Mouse (Mus musculus): Measurements from ENCODE around the gene Tgfbr2.

Tgfbr2 gene

DNA sequence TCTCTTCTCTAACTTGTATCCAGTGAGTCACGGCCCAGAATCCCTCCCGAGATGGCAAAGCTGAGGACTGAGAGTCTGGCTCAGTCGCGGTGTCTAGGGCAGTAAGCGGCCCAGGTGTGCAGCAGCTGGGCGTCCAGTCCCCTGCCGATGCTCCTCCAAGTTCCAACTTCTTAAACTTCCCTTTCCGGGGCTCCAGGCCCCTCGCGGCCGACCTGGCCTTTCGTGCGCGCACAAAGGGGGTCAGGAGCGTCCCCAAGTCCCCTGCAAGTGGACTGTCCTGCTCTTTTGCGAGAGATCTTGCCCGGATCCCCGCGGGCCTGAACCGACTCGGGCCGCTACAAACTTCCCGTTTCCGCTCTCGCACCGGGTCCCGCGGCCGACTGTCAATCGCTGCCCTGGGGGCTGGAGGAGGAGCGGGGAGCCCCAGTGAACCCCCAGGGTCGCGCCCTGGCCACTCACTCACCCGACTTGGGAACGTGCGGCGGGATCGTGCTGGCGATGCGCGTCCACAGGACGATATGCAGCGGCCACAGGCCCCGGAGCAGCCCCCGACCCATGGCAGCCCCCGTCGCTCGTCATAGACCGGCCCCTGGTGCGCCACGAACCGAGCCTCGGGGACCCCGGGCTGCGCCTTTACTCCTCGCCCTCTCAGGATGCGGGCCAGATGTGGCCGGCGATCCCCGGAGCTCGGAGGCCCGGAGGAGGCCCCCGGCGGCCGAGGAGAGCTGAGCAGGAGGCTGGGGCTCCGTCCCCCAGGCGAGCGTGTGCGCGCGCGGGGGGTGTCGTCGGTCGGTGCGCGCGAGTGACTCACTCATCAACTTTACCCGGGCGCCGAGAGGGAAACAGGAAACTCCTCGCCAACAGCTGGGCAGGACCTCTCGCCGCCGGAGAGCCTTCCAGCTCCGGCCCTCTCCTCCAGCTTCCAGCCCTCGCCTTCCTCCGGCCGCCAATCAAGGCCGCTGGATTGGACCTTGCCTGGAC, at the start of gene Tgfbr2:
TSS of gene Tgfbr2 (minus strand) at position 880 of the 981 bp plus-strand sequence.
- DNase-seq = peak; percentile 80 to 83

DNA sequence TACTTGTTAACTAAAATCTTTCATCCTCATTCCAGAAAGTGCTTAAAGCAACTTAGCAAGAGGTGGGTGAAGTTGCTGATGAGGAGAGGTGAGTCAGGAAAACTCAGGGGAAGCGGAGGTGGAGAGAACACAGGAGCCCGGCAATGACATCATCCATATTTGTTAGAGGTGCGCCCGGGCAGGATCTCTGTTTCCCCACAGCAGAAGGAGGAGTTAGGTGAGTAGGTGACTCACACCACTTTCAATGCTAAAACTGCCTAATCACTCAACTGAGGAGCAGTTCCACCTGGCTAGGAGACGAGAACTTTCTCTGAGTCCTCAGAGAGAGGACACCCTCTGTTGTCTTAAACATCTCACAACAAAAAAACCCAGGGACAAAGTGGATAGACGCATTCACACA, 48.2 kb upstream of the Tgfbr2 start:
- no peak for DNase-seq

DNA sequence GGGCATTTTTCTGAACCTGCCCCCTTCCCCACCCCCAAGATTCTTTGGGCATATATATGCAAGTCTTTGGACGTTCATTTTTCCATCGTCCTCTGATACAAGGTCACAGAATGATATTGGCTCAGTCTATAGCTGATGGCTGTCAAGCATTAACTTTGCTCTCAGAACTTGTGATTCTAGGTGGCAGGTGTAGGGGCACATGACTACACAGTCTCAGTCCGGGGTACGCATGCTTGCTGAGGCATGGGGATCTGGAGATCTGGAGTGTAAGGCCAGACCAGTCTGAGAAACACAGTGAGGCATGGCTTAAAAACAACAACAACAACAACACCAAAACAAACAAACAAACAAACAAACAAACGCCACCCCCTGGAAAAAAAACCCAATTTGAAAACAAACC, 47.5 kb upstream of the Tgfbr2 start:
- DNase-seq = no peak

DNA sequence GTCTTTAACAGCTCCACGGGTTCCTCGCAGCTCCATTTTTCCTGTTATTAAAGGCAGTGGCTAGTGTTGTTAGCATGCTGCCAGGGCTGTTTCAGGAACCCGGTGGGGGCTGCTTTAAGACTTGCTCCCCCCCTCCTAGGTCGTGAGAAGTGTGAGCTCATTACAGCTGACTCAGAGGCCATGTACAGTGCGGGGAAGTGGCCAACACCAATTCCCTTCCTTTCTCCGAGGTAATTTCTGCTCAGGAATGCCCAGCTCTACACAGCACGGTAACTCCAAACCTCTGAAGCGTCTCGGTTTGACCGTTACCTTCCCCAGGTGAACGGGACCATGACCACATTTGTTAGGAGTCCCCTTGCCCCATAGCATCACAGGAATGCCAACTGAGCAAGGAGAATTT, 46.8 kb upstream of the Tgfbr2 start:
- DNase-seq = peak; percentile 16 to 26

DNA sequence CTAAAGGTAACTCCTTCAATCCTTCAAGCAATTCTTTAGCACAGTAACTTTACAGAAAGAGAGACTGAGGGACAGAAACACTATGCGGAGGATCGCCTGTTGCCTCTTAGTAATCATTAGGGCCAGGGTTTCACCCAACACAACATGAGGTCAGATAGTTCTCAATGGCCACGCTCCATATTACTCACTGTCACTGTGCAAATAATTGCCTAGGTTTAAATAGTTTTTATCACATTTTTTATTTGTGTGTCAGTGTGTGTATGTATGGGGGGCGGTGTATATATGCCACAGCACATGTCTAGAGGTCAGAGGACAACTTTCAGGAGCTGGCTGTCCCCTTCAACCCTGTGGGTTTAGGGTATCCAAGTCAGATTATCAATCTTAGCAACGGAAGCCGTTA, 46.4 kb upstream of the Tgfbr2 start:
- no peak for DNase-seq

DNA sequence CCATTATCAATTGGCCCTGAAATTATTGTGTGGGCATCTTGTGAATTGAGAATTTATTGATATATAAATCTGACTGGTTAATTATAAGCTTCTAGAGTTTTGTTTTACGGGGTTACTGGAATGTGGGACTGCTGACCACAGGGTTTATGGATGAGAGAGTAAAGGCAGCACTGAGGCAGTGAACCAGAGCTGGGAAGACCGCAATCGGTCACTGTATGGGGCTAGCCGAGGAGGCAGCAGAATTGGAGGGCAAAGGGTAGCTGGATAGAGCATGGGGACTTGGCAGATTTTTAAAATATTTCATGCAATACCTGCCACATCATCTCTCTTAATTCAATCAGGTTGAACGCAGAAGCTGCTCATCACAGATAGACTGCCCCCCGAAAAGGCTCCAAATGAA, 45.5 kb upstream of the Tgfbr2 start:
- peak; percentile 35 to 46 for DNase-seq

DNA sequence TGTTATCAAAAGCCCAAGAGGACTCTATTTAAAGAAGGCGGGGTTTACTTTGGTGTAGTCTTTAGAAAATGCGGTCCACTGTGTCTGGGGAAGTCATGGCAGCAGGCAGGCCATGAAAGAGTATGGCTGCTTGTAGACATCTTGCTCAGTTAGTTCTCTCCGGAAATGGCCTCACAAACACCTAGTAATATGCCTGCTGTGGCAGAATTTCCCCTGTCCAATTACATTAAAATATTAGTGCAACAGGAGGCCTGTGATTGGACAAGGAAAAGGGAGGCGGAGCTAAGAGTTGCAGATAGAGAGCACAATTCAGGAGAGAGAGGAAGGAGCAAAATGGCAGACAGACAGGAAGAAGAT, 45.0 kb upstream of the Tgfbr2 start:
- no peak for DNase-seq

DNA sequence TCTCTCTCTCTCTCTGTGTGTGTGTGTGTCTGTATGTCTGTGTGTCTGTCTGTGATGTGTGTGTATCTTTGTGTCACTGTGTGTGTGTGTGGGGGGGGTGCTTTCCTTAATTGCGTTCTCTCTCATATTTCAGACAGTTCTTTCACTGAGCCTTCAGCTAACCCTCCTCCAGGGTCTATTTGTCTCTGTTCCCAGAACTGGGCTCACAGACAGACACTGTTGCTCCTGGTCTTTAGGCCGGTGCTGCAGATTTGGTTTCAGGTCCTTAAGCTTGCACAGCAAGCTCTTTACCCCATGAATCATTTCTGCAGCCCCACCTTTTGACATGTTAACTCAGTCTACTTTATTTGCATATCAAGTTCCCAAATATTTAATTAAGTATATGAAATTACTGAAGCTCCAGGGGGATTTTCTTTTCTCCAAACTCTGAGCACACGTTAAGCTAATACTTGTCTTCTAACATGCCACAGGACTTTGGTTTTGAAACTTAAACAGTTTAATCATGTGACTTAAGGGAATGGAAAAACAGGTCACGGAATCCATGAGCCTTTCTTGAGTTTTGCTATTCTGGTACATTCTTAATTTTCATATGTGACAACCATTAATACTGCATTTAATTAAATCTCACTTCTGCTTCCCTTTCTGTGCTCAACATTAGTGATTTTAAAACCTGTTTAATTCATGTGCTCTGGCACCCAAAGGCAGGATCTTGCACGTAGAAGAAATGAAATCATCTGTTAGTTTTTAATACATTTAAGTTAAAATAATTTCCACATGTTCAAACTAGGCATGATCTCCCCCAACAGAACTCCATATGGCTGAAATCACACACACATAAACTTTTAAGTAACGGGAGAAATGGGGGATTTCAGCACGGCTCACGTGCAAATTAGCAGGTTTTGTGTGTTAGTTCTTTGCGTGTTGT, 44.3 kb upstream of the Tgfbr2 start:
- no peak for DNase-seq

DNA sequence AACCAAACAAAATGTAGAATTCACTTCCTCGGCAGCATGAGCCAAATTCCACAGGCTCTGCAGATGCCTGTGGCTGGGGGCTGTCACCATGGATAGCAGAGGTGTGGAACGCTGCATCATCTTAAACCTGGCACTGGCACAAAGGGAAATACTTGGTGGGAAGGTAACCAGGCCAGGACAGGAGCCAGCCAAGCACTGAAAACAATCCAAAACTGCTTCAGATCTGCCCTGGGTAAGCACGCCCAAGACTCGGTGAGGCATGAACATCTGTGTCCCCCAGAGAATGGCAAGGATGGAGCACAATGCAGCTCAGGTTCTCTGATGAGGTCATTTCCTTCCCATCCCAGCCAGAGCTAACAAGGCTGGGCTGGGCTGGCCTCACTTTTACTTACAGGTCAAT, 43.6 kb upstream of the Tgfbr2 start:
- peak in 1 of 2 experiments; percentile 35 for DNase-seq

DNA sequence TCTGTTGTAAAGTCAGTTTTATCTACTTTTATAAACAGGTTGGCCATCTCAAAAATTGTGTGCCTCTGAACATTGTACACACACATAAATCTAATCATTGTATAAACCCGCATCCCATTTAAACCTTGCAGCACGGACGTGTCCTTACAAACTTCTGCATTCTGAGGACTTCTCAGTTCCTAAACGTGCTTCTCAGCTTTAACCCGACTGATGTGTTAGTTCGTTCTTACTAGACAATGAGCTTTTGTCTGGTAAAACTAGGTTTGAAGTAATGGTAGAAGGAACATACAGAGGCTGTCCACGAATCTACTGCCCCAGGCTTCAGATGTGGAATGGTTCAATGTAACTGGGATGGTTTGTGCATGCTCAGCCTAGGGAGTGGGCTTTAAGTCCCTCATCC, 41.9 kb upstream of the Tgfbr2 start:
- no peak for DNase-seq

DNA sequence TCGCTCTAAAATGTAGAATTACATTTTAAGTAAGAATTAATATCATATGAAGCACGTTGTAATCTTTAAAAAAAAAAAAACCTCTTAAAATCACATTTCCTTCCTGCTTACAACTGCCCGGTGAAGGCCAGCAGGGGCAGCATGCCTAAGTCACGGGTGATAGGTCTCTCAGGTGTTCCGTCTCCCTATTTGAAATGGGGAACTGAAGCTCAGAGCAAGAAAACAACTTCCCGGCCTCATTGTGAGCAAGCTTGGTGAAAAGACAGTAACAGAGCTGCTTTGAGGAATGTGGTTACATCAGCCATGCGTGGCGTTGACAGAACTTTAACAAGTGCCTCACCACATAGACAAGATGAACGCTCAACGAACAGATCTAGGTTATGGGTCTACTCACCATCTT, 41.5 kb upstream of the Tgfbr2 start:
- DNase-seq = no peak

DNA sequence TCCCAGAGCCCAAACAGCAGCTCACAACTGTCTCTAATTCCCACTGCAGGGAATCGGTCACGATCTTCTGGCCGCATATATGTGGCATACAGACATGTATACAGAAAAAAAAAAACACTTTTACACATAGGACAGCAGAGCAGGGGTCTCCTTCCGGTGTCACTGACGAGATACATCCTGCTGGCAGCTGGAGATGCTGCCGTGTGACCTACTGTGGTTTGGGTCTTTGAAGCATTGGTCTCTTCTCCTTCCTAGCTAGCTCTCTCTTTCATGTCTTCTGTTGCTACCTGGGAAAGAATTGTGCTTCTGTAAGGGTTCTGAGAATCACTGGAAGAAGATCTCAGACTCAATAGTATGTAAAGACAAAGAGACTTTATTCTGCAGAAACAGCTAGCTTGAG, 39.1 kb upstream of the Tgfbr2 start:
- no peak for DNase-seq

DNA sequence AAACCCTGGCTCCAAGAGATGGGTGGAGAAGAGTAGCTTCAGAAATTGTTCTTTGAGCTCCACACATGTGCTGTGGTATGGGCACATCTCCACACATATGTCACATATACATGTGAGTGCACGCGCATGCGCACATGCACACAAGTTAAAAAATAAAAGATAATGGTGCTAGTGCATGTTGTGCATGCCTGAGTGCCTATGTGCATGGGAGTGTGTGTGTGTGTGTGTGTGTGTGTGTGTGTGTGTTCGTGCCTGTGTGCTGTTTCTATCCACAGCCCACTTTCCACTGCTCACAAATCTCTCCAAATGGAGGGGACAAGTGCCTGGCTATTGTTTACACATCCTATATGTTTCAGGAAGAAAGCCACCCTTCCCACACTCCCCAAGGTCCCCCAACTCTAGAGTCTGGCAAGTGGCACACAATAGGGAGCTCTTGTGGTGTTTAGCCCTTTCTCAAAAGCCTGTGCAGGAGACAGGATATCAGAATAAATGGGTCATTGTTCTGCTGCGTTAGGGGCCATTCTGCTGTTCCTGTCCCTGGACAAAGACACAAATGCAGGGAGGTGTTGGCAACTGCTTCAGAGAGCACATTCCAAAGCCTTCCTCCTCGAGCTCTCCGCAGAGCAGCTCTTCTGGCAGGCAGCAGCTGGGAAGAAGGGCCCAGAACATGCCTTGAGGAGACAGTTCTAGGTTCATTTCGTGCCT, 37.9 kb upstream of the Tgfbr2 start:
- DNase-seq = peak in 1 of 2 experiments; percentile 18

DNA sequence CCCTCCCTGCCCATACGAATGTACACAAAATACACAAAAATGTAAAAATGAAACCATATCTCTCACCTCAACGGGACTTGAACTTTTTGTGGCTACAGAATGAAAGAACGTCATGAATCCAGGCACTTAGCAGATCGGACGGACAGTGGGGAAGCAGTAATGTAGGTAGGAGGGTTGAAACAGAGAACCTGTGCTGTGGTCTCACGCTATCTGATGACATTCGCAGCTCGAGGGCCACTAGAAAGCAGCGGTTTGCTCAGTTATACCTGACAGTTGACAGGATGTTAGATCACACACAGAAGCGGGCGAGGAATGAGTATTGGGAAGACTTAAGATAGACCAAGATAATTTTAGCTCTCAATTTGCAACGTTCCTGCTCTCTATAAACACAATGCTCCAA, 36.9 kb upstream of the Tgfbr2 start:
- no peak for DNase-seq

DNA sequence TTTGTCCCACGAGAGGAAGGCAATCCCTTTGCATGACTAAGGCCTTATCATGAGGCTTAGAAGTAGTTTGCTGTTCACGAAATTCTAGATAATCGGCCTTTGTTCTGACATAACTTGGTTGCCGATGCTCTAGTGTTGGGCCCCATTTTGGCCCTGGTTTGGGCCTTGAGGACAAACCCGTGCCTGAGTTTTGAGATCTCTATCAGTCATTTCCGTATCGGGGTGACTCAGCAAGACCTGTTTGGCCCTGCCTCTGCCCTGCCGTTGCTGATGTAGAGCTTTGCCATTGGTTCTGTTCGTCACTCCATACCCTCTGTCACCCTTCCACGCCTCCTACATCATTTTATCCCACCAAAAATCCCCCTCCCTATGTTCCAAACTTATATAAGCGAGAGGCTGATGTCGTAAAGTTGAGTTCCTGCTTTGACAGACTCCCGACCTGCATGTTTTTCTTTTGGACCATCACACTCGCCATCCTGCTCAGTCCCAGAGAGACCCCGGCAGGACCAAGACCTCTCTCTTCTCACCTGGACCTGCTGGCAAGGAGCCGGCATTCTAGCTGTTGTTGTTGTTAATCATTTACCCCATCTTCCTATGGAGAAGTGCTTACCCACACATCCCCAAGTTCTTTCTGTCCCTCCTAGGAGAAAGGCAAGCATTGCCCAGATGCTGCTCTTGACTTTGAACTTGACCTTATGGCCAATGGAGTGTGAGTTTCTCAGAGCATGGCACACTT, 33.2 kb upstream of the Tgfbr2 start:
- no peak for DNase-seq

DNA sequence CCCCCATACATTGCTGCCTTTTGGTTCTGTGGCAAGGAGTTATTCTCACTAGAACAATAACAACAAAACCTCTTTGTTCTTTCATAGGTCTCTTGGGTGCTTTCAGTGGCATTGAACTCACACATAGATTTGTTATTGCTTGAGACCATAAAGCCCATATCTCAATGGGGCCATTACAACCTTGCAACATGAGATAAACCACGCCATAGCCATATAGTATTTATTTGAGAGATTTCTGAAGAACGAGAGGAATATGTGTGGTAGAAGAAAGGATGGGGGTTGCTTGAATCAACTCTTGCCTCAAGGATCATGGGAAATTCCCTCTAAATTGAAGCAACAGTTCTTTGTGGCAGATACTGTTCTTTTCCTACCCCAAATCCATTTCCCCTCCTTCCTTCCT, 31.7 kb upstream of the Tgfbr2 start:
- no peak for DNase-seq

DNA sequence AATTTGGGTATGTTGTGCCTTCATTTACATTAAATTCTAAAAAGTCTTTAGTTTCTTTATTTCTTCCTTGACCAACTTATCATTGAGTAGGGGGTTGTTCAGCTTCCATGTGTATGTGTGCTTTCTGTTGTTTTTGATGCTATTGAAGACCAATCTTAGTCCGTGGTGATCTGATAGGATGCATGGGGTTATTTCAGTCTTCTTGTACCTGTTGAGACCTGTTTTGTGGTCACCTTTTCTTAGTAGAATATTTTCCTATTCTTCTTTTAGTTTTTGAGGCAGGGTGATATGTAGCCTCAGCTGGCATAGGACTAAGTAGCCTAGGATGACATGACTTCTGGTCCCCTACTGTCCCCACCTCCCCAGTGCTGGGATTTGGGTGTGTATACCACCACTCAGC, 28.5 kb upstream of the Tgfbr2 start:
- DNase-seq = no peak

DNA sequence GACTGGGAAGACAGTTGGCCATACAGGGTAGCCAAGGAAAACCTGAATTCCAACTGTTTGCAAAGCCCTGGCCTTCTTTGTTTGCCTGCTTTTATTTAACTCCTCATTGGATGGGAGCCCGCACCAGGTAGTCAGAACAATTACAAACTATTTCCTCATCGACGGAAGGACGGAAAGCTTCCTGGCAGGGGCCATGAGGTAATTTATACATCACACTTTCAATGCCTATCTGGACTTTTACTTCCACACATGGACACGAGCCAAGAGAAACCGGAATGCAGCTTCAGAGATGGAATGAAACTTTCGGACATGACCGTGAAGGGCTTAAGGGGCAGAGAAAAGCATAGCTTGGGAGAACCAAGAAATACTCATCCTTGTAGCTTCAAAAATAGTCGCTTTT, 24.0 kb upstream of the Tgfbr2 start:
- DNase-seq = no peak

DNA sequence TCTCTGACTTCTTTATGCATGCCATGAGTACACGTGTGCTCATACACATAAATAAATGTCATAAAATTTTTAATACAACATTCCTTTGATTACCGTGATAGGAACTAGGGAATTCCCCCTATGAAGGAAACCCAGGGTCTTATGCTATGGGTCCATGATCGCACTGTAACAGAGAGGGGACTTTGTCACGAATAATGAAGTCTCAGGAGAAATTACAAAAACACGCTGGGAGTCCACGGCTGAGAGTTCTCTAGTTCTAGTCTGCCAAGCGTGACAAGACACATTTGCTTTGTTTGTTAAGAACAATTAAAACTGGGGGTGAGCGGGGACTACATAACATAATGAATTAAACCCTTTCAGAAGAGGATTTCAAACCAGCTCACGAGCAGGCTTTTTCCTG, 23.3 kb upstream of the Tgfbr2 start:
- no peak for DNase-seq

DNA sequence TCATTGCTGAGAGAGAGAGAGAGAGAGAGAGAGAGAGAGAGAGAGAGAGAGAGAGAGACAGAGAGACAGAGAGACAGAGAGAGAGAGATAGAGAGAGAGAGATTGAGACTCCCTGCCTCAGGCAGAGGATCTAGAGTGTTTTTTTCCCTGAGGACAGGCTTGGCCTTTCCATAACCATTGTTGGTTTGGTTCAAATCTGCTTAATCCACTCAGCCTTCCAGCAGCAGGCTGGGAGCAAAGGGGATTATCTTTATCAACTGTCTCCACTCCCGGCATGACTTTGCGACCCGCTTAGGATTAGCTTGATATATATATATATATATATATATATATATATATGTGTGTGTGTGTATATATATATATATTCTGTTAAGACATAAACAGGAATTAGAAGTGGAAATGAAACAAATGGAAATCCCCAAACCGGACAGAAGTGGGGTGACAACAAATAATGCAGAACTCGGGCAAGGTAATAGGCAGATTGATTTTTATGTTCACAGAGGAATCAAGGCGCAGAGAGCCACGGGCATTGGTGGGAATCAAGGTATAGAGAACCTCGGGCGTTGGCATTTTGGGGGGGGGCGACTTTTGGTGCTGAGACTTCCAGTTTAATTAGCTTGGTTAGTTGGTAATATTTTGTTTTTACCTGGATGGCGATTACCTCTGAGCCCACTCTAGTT, 22.5 kb upstream of the Tgfbr2 start:
- no peak for DNase-seq

DNA sequence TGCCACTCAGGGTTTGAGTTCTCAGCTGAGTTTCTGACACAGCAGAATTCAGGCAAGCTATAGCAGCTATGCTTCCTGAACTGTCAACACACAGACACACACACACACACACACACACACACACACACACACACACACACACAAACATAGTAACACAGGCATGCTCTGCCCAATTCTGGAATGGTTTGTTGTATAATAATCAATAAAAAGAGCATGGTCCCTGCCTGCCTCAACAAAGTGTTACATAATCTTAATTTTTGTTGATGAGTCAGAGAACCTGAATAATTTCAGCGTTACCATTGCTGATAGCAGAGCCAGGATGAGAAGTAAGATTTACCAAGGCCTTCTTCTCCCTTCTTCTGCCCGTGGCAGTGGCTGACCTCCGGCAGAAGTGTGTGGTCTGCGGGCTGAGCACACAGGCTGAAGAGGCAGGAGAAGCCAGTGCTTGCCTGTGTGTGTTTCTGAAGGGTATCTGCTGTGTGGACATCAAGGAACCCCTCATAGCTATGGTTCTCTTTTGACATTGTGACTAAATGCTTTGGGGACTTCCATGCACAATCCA, 18.8 kb upstream of the Tgfbr2 start:
- DNase-seq = no peak

DNA sequence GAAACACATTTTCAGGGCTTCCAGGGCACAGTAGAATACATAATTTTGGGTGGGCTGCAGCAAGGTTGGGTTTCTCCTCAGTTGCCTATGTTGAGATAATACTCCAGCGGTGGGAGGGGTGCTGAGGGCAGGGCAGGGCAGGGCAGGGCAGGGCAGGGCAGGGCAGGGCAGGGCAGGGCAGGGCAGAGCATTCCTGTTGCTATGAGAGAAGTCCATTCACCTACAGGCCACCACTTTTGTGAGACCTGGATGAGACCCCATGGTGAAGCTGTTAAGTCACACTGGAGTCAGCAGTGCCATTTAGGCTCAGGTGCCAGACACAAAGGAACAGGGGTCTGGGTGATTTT, 18.3 kb upstream of the Tgfbr2 start:
- no peak for DNase-seq
